Mouse (Mus musculus) limb, embryonic 12.5 days (tissue): ENCODE results near the gene Pld1. TPM values are rescaled to one million over a fixed set of nuclear protein-coding genes. Genes with fewer than 3 reads are reported as not detected.

Experiments used
- ATAC-seq: fragments of 200-750 bp; cut with Nextera tagmentation; 2 replicates; pipeline ENCODE4 v1.8.0; 2017; ENCODE audit warnings: low read depth, moderate TSS enrichment; ENCODE audit not compliant: insufficient number of reproducible peaks, insufficient read depth, low FRiP score, low TSS enrichment
- H3K27ac ChIP-seq: fragments of 300-500 bp; sonication (generic); 2 replicates; pipeline ENCODE4 v1.5.1; 2016; ENCODE audit warnings: mild to moderate bottlenecking, moderate library complexity
- H3K27me3 ChIP-seq: fragments of 300-500 bp; sonication (generic); 2 replicates; pipeline ENCODE4 v1.6.1; 2016; ENCODE audit warnings: mild to moderate bottlenecking, moderate library complexity
- H3K36me3 ChIP-seq: fragments of 300-500 bp; sonication (generic); 2 replicates; pipeline ENCODE4 v1.6.1; 2016; ENCODE audit warnings: mild to moderate bottlenecking, moderate library complexity
- H3K4me1 ChIP-seq: fragments of 300-500 bp; sonication (generic); replicated peaks from 2 replicates; pipeline ENCODE4 v1.6.1; 2016
- H3K4me2 ChIP-seq: fragments of 300-500 bp; sonication (generic); 2 replicates; pipeline ENCODE4 v1.6.1; 2016; ENCODE audit warnings: mild to moderate bottlenecking, moderate library complexity
- H3K4me3 ChIP-seq: fragments of 300-500 bp; sonication (generic); replicated peaks from 2 replicates; pipeline ENCODE4 v1.5.1; 2016; ENCODE audit warnings: mild to moderate bottlenecking
- H3K9ac ChIP-seq: fragments of 300-500 bp; sonication (generic); replicated peaks from 2 replicates; pipeline ENCODE4 v1.6.1; 2016; ENCODE audit warnings: mild to moderate bottlenecking, moderate library complexity
- H3K9me3 ChIP-seq: fragments of 300-500 bp; sonication (generic); 2 replicates; pipeline ENCODE4 v1.6.1; 2016; ENCODE audit warnings: mild to moderate bottlenecking, moderate library complexity
- WGBS: fragments of 180-500 bp; shearing (Covaris S2); methylation state at CpG from one replicate; pipeline ENCODE4 v1.1.7; 2016; 5-methylcytosine and 5-hydroxymethylcytosine counted together
- polyA plus RNA-seq: library from polyadenylated mRNA; unstranded; fragments of >200 nt; fragmentation: Nextera tagmentation; extraction: Ambion mirVana; gene quantifications from 2 replicates; pipeline ENCODE4 v1.2.1, GENCODE M21; 2016

Pld1 gene
- polyA plus RNA-seq, 1 experiment from 2014 or later = 2.8 TPM

DNA sequence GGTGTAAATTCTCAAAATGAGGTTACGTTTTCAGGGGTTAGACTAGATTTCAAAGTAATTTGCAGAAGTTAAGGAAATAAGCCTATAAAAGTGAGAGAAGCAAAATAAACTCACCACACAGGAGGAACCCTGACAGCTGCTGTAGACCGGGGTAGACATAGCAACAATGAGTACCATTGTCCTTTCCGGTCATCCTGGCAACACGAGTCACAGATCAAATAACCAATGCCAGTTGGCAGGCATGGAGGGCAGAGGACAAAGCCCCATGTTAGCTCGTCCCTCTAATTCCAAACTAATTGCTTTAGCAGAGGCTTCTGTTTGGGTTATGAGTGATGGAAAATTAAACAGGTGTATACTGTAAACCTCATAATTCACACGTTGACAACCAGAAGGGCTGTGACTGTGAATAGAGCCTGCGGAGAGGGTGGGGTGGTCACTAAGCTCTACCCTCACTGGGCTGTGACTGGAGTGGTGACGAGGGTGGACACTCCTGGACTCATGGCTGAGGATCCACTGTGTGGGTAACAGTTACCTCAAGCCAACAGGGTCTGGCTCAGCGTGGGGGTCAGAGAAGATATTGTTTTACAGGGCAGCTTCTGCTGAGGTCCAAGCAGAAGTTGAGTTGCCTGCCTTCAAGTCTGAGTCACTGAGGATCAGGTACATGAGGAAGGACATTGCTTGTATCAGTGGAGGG lies 39.7 kb downstream of the Pld1 start:
- H3K4me3 ChIP-seq = no peak overlapping the region
- no peaks in the 10 kb centered on the region for H3K27me3 ChIP-seq
- no peak overlapping the region for H3K9ac ChIP-seq
- H3K4me2 ChIP-seq = no peak overlapping the region
- WGBS = 73% methylated on average over 9 of the region's 9 CpGs
- H3K36me3 ChIP-seq = no peaks in the 10 kb centered on the region
- no peaks in the 10 kb centered on the region; the same call in 1 of the 2 replicates for H3K4me1 ChIP-seq
- no peaks in the 10 kb centered on the region for H3K9me3 ChIP-seq
- ATAC-seq = no peak
- H3K27ac ChIP-seq = no peak overlapping the region

DNA sequence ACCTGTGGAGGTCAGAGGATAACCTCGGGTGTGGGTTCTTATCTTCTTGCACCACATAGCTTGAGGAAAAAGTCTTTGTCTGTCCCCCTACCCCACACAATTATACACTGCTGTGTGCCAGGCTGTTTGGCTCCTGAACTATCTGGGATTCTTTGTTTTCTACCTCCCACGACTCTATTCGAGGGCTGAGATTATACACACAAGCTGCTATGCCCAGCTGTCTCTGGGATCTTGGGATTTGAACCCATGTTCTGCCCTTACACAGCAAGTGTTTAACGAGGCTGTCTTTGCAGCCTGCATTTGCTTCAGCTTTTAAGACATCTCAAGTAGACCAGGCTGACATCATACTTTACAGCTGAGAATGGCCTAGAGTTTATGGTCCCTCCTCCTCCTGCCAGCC lies 43.1 kb downstream of the Pld1 start:
- Histone ChIP-seq H3K4me1 (peaks cover 17% of the 10 kb centered on the region), H3K27ac (no peak overlapping the region), H3K4me2 (no peak overlapping the region), H3K9me3 (no peaks in the 10 kb centered on the region), H3K4me3 (no peak overlapping the region), H3K9ac (no peak overlapping the region), H3K27me3 (no peaks in the 10 kb centered on the region), H3K36me3 (no peaks in the 10 kb centered on the region)
- 62% methylated on average over 4 of the region's 4 CpGs for WGBS
- ATAC-seq = no peak

DNA sequence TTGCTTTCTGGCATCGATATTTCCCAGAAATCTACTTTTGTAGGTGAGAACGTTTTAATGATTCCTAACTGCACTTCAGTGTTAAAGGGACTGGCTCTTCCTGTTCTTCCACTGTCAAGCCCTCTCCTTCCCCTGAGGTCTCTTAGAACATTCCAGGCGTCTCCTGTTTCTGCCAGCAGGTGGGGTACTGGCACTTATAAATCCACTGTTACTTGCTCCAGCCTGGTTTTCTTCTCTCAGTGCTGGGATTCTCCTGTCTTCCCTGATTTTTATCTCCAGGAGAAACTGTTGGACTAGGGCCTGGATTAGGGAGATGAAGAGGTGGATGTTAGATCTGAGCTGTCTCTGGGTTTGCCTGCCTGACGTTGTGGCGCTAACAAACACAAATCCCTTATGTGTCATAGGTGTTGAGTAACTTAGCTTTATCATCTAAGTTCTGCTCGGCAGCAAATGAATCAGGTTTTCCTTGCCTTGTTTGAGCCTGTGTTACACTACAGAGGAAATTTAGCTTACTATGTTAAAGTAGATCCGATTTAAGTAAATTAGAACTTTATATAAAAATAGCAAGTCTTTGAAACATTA lies 44.0 kb downstream of the Pld1 start:
- H3K27ac ChIP-seq = no peak overlapping the region
- WGBS = 41% methylated on average over 7 of the region's 7 CpGs
- H3K4me1 ChIP-seq = peaks cover 17% of the 10 kb centered on the region
- no peaks in the 10 kb centered on the region for H3K36me3 ChIP-seq
- no peak overlapping the region for H3K4me2 ChIP-seq
- no peak overlapping the region for H3K4me3 ChIP-seq
- no peak overlapping the region for H3K9ac ChIP-seq
- H3K27me3 ChIP-seq = no peaks in the 10 kb centered on the region
- no peaks in the 10 kb centered on the region for H3K9me3 ChIP-seq
- ATAC-seq = no peak

DNA sequence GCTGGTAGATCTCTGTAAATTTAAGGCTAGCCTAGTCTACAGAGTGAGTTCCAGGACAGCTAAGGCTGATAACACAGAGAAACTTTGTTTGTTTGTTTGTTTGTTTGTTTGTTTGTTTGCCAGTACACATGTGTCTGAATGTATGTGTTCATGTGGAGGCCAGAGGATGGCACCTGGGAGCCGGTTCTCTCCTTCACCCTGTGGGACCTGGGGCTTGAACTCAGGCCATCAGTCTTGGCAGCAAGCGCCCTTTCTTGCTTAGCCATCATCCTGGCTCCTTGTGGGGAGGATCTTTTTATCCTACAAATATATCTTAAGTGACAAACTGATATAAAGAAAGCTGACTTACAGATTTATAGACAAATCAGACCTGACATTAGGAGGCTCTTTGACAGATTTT lies 44.8 kb downstream of the Pld1 start:
- peaks cover 21% of the 10 kb centered on the region for H3K4me1 ChIP-seq
- H3K36me3 ChIP-seq = no peaks in the 10 kb centered on the region
- no peak overlapping the region for H3K4me3 ChIP-seq
- no peak overlapping the region for H3K4me2 ChIP-seq
- H3K27ac ChIP-seq = no peak overlapping the region
- H3K27me3 ChIP-seq = no peaks in the 10 kb centered on the region
- no peak for ATAC-seq
- 75% methylated on average over 2 of the region's 2 CpGs for WGBS
- no peak overlapping the region for H3K9ac ChIP-seq
- H3K9me3 ChIP-seq = no peaks in the 10 kb centered on the region

DNA sequence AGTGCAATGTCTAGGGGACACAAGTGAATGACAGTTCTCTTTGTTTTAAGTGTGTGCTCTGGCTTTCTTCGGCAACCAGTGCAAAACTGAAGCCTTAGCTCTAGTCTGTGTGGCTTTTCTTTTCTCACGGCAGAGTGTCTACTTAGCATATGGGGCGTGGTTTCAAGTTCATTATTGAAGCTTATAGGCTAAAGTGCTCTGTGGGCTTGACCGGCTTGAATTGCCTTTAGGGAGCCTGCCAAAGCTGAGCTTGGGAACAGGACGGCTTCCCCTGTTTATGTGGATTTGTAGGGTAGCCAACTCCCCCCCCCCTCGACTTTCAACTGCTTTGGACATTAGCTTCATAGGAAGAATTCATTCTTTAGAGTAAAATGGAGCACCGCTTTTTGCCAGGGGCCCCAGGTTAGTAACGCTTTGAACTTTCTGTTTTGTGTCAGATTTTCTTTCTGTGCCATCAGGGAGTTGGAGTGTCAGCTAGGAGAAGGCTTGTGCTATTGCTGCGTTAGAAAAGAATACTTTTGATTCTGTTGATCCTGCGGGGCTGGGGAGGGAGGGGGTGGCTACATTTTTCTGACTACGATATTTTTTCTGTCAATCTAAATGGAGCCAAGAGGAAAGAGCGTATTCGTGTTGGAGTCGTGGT lies 45.6 kb downstream of the Pld1 start:
- WGBS = 19% methylated on average over 14 of the region's 14 CpGs
- peak; percentile 87 for ATAC-seq
- H3K36me3 ChIP-seq = no peaks in the 10 kb centered on the region
- H3K4me1 ChIP-seq = peaks cover 21% of the 10 kb centered on the region
- no peaks in the 10 kb centered on the region for H3K9me3 ChIP-seq
- no peaks in the 10 kb centered on the region for H3K27me3 ChIP-seq
- H3K27ac ChIP-seq = no peak overlapping the region
- H3K9ac ChIP-seq = no peak overlapping the region
- peak overlapping the region; percentile 52 for H3K4me2 ChIP-seq
- H3K4me3 ChIP-seq = peak overlapping the region; percentile 10; the same call in 1 of the 2 replicates

DNA sequence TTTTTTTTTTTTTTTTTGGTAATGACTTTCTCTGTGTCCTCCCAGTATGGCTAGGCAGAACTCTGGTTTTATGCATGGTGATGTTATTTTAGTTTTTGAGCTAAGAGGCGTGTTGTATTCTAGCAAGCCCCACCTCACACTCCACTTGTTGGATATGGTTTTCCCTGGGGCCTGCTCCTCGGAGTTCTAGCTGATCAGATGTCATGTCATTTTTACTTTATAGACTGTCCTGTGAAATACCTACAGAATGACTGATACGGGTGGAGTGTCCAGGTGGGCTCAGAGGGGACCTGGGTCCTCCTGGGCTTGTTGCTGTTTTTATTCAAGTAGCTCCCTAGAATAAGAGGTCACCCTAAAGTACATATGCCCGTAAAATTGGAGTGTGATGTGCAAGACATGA lies 46.1 kb downstream of the Pld1 start:
- peak overlapping the region; percentile 52; the same call in 1 of the 2 replicates for H3K4me2 ChIP-seq

DNA sequence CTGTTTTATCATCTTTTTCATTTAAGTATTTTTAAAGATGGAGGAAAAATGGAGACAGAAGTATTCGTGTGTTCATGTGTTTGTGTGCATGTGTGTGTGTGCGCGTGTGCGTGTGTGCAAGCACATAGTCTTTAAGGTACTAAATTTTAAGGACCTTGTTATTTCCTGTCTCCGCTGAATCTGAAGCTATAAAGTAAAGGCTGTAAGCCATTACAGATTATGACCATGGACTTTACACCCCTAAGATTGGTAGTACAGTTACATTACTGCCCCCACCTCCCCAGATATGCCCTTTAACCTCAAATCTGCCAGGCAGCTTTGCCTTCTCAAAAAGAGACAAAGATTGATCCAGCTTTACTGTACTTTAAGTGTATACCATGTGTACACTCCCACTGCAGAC lies 46.8 kb downstream of the Pld1 start:
- no peak overlapping the region for H3K9ac ChIP-seq
- H3K4me1 ChIP-seq = peaks cover 21% of the 10 kb centered on the region
- H3K9me3 ChIP-seq = no peaks in the 10 kb centered on the region
- 59% methylated on average over 5 of the region's 5 CpGs for WGBS
- no peak overlapping the region for H3K4me3 ChIP-seq
- H3K27ac ChIP-seq = no peak overlapping the region
- H3K27me3 ChIP-seq = no peaks in the 10 kb centered on the region
- no peaks in the 10 kb centered on the region for H3K36me3 ChIP-seq
- no peak for ATAC-seq
- H3K4me2 ChIP-seq = no peak overlapping the region

More for the DNA sequence above, 46.1 kb downstream of the Pld1 start:
- Histone ChIP-seq H3K36me3 (no peaks in the 10 kb centered on the region), H3K4me1 (peaks cover 21% of the 10 kb centered on the region), H3K4me3 (no peak overlapping the region), H3K27me3 (no peaks in the 10 kb centered on the region), H3K9ac (no peak overlapping the region), H3K9me3 (no peaks in the 10 kb centered on the region), H3K27ac (no peak overlapping the region)
- whole genome bisulfite sequencing = 54% methylated on average over 4 of the region's 4 CpGs
- ATAC-seq = no peak

DNA sequence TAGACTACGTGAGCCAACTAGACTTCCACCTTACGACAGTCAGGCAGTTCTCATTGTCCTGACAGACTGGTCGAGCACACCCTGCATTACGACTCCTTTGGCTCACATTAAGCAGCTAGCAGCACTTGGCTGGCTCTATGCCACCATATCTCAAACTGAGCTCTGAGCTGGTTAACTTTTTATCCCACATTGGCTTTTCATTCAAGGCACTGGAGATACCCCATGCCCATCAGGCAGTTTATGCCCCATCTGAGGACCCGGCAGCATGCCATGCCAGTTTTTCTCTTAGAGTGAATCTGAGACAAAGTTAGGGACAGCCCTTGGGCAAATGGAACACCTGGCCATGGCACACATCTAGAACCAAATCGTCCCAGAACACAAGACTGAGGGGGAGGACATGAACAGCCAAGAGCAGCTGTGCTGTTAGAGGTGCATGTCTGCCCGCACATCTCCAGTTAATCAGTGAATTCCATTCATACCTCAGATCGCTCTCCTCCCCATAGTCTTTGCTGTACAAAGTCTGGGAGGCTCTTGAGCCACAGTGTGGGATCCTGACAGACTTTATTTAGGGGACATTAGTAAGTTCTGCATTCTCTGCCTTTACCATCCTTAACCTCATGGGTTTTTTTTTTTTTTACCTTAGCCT lies 49.5 kb downstream of the Pld1 start:
- ATAC-seq = no peak
- Histone ChIP-seq H3K4me1 (peaks cover 21% of the 10 kb centered on the region), H3K9ac (no peak overlapping the region), H3K27me3 (no peaks in the 10 kb centered on the region), H3K9me3 (no peaks in the 10 kb centered on the region), H3K36me3 (no peaks in the 10 kb centered on the region), H3K4me2 (no peak overlapping the region), H3K27ac (no peak overlapping the region), H3K4me3 (no peak overlapping the region)
- WGBS = 69% methylated on average over 8 of the region's 8 CpGs

DNA sequence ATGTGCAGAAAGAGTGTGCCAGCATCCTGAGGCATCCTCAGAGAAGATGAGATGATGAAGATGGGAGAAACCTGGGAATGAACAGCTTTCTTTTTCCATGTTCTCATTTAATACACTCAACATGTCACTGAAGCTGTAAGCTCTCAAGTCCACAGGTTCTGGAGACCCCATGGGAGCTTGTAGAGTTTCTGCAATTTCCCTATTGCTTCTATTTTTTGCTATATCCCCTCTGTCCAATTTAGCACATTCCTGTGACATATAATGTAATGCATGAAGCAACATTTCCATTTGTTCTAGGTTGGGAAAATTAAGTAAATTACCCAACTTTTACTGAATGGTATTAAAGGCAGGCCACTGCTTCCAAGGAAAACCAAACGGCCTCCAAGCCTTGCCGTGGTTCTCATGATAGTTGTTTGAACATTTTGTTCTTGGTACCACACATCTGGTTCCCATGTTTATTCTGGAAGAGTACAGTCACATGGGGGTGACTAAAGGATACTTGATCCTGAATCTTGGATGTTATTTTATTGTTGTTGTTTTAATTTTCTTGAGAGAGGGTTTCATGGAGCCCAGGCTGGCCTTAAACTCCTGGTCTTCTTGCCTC lies 52.7 kb downstream of the Pld1 start:
- no peaks in the 10 kb centered on the region for H3K36me3 ChIP-seq
- no peak overlapping the region for H3K9ac ChIP-seq
- 72% methylated on average over 2 of the region's 2 CpGs for WGBS
- peaks cover 4% of the 10 kb centered on the region; the same call in 1 of the 2 replicates for H3K4me1 ChIP-seq
- H3K4me2 ChIP-seq = no peak overlapping the region
- H3K9me3 ChIP-seq = no peaks in the 10 kb centered on the region
- H3K27me3 ChIP-seq = no peaks in the 10 kb centered on the region
- H3K4me3 ChIP-seq = no peak overlapping the region
- H3K27ac ChIP-seq = no peak overlapping the region
- ATAC-seq = no peak

DNA sequence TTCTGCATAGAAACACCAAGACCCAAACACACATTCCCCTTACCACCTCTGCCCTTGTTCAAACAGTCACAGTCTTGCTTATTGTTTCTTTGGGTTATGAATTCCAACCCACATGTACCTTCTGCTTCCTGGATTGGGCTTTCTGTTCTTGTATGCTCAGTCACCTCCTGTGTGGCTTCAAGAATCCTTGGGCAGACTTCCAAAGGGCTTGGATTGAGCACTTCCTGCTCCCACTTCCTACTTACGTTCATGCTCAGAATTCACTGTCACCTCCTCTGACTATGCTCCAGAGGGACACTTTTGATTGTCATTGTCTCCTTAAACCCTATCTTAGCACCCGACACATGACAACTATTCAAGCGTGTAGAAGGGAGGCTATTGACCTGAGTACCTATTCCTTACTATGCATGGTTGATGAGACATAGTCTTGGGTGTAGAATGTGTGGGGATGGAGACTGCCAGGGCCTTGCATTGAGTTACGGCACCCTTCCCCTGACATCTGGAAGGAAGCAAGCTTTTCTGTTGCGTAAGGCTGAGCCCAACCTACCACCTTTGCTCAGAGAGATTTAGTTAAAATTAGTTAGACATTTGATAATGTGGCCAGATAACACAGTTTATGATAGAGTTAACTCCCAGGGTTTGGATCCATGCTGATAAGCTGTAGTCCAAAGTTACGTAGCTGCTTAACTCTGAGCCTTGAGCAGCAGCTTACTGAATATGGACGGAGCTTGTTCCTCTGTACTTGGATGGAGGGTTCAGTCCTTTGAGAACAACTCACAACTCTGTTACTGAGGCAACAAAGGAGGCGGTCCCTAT lies 55.9 kb downstream of the Pld1 start:
- Histone ChIP-seq H3K27me3 (no peaks in the 10 kb centered on the region), H3K9me3 (no peaks in the 10 kb centered on the region), H3K4me3 (no peak overlapping the region), H3K4me1 (no peaks in the 10 kb centered on the region), H3K36me3 (no peaks in the 10 kb centered on the region), H3K27ac (no peak overlapping the region), H3K9ac (no peak overlapping the region), H3K4me2 (no peak overlapping the region)
- no peak for ATAC-seq
- WGBS = 90% methylated on average over 8 of the region's 8 CpGs
